Mouse (Mus musculus) liver (tissue): Measurements from ENCODE around the gene Iqgap3.

Source experiments
- DNase-seq: peaks from one replicate; pipeline ENCODE4 v3.0.0-alpha.2; 2020; ENCODE audit warnings: mixed read lengths

Iqgap3 gene

DNA sequence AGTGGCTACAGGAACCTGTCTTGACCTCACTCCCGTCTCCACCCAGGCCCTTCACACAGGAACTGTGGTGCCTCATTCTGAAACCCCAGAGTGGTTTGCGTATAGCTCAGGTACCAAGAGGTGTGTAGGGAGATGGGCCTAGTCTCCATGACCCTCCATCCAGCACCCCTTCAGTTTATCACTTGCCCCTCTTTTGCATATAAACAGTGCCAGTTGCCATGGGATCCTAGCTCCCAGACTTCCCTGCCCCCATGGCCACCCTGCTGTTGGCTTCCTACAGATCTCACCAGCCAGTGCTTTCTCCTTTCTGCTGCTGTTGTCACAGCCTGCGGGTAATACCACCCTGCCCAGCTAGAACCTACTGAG is 69.2 kb downstream of the Iqgap3 start:
- DNase-seq = no peak

DNA sequence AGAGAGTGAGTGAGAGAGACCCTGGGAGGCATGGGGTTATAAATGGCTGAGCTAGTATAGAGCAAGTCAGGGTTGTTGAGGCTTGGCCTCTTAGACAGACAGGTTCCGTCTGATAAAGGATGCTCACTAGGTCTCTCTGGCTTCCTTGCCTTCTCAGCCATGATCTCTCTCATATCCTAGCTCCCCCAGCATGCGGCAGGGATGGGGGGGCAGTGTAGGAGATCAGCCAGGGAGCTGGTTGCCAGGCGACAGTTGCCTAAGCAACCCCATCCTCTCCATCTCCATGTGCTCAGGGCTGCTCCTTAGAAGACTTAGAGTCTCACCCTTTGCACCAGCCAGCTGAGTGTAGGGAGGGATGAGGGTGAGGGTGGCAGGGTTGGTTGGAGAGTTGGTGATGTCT is 70.3 kb downstream of the Iqgap3 start:
- no peak for DNase-seq

DNA sequence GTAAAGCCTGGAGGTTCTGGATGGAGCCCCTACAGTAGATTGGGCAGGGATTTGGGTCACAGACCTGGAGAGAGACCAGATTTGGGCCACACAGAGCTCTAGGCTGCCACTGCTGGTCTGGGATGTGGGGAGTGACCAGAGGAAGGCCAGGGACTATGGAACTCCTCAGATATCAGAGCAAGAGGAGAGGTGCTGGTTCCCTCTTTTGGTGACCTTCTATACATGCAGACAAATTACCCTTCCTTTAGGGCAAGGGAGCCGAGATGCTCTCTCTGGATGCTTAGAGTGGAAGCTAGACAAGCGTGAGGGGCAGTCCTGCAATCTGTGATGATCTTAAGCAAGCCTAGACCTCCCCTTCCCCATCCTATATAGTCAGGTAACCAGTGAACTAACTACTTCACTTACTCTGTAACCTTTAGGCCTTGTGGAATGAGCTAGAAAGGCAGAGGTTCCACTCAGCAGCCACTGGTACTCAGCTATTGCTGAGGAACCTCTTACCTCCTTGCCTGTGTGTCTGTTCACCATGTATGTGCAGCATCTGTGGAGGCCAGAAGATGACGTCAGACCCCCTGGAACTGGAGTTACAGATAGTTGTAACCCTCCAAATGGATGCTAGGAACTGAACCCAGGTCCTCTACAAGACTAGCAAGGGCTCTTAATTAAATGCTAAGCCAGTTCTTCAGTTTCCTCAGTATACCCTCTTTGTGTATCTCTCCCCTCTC is 71.7 kb downstream of the Iqgap3 start:
- DNase-seq = no peak

DNA sequence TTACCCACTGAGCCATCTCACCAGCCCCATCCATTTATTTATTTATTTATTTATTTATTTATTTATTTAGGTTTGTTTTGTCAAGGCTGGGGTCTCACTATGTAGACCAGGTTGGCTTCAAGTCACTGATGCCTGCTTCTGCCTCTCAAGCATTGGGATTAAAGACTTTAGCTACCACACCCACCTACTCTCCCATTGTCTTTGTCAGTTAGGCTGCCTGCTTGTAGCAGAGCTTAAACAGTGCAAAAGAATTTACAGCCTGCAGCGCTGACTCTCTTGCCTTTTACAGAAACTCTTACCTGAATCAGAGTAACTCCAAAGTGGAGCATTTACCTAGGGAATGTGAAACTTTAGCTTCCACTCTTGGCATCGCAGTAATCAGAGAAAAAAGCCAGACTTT is 72.5 kb downstream of the Iqgap3 start:
- DNase-seq = no peak

DNA sequence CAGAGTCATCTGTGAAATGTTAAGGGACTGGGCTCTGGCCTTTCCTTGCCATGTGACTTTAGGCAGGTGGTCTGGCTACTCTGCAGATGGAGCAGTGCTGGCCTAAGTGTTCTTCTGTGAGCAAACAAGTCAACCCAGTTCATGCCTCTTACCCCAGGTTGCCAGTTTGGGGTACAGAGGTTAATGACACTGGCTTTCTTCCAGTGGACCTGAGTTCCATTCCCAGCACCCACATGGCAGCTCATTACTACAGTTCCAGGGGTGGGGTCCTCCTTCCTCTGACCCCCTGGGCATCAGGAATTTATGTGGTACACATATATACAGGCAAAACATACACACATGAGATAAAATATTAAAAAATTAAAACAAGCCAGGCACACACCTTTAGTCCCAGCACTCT is 75.0 kb downstream of the Iqgap3 start:
- no peak for DNase-seq

DNA sequence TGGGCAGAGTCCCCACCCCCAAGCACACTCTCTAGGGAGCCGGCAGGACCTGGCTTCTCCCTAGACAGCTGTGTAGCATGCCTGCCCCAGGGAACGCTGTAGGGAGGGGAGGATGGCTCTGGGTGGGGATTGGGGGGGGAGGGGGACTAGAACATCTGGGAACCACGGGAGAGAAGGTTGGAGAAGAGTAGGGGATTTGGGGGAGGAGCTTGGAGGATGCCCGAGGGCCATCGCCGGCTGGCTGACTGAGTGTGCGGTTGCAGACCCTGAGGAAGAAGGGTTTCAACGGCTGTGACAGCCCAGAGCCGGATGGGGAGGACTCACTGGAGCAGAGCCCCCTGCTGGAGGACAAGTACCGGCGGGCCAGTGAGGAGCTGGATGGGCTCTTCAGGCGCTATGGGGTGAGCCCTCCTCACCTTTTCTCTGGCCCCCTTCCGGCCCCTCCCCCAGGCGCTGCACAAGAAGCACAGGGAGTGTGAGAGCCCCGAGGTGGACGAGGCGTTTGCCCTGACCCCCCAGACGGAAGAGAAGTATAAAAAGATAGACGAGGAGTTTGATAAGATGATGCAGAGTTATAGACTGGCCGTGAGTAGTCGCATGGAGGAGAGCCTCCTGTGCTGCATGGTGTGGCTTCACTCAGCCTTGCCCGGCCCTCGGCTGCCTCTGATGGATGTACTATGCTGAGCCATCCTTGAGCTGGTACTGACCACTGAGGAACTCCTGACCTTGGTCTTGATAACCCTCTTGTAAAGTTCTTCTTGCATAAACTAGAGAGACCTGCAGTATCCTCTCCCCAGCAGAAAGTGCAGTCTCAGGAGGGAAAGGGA is 76.2 kb downstream of the Iqgap3 start:
- DNase-seq = peak; percentile 60

DNA sequence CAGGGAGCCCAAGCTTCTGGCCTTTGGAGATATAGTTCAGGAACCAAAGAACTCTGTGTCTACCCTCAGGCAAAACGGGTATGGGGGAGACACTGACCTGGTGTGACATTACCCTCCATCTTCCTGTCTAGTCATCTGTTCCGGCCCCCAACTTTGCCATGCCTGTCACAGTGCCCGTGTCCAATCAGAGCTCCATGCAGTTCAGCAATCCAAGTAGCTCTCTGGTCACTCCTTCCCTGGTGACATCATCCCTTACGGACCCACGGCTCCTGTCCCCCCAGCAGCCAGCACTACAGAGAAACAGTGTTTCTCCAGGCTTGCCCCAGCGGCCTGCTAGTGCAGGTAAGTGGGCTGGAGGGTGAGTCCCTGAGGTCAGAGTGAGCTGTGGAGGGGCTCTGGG is 77.2 kb downstream of the Iqgap3 start:
- no peak for DNase-seq

DNA sequence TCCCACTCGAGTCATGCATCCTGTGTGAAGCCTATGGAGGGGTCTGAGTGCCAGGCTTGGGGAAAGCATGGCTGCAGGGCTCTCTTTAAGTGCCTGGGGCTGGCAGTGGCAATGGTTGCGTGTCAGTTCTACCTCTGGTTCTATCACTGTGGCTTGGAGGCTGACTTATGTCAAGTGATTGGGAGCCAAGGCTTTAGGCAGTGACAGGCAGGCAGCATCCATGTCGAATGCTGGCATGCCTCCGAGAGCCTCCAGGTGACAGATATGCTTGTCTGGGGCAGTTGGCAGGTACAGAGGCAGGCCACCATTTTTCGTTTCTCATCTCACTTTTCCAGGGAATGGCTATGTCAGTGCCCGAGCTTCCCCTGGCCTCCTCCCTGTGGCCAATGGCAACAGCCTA is 79.1 kb downstream of the Iqgap3 start:
- no peak for DNase-seq

DNA sequence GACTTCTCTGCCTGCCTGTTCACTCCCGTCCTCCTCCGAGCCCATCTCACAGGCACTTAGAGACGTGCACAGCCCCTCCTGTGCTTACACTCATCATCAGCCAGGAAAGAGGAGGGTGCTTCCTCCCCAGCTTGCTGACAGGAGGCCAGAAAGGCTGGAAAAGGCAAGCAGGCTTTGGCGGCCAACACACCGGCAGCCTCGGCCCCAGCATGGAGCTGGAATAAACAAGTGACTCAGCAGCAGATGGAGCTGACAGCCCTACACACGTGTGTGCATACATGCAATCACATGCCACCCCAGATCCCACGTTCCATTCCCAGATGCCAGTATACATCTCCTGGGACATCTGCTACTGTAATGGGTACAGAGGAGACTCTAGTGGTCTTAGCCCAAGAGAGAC is 80.5 kb downstream of the Iqgap3 start:
- DNase-seq = no peak

DNA sequence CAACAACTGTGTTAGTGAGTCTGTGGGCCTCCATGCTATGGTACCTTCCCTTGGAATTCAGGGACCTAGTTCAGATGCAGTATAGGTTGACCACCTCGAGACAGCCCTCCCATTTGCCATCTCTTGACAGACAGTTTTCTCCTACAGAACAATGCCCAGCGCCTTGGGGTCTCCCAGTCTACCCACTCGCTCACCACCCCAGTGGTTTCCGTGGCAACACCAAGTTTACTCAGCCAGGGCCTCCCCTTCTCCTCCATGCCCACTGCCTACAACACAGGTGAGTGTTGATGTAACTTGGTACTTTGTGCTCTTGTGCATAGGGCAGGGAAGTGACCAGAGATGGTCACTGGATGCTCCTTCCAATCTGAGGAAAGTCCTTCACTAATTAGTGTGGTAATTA is 81.0 kb downstream of the Iqgap3 start:
- DNase-seq = no peak

DNA sequence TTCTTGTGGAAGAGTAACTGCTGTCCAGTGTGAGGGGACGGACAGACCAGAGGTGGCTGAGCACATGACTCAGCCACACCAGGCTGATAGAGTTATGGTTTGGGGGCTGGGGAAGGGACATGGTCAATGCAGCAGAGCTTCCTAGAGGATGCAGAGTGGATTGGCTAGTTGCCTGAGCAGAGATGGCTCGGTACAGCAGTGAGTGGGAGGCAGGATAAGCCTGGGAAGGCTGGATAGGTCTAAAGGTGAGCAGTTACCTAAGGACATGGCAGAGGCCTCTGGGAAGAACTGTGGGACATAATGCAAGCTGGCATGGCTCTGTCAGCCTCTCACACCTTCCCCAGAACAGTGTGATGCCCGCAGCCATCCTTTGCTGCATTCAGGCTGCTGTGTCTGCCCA is 82.1 kb downstream of the Iqgap3 start:
- DNase-seq = no peak

DNA sequence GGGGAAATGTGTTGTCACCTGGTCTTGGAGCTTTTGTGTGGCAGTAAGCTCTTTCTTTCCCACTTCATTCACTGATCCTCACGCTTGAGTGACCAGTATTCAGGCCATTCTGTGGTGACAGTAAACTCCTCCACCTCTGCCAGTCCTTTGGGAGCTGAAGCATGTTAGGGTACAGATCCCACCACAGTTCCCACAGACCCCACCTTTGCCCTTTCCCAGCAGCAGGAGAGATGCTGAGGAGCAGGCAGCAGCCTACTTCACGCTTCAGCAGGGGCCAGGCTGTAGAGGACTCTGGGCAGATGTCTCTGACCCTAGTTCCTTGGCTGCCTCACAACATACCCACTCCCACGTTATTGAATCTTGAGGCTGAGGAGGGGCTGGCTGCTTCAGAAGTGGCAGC is 82.5 kb downstream of the Iqgap3 start:
- no peak for DNase-seq

DNA sequence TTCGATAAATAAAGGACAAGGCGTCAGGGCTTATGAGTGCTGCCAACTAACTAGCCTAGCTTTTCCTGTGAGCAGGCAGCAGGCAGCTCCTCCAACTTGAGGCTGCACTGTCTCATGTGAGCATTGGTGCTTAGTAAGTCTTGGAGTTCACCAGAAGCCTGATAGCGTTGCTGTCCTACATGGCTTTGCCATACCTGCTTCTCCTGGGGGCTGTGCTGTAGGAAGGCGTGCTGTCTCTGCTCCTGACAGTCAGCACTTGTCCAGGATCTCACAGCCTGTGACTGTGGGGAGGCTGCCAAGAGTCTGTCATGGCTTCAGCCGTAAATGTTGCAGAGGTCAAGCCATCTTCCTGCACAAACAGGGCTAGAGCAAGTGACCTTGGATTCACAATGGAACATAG is 84.3 kb downstream of the Iqgap3 start:
- DNase-seq = no peak

DNA sequence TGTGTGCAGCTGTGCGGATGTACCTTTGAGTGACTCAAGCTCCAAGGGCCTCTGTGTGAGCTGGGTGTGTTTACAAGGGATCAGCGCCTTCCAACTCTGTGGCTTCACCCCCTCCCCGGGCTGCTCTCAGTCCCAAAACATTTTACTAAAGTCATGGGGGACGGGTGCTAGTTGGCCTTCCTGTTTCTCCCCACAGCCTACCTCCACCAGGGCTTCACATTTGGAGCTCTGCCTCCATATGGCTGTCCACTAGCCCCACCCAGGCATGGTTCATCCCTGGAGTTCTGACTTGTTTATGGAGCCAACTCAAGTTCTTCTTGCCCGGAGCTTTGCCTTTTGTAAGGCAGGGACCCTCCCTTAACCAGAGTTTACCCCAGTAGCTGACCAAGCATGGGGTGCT is 88.6 kb downstream of the Iqgap3 start:
- no peak for DNase-seq
